Mouse (Mus musculus): ENCODE measurements around the gene Hspa8.
A peak's percentile ranks its signal among the peaks of the same experiment; 100 is the strongest.
"Not testable (repeated sequence)": the region's sequence is repeated elsewhere in the genome, so short reads cannot be mapped to it uniquely, and the experiment has no call there.

Gene Hspa8

GRCm38 (mm10) chr9:40800675-40801612 lies at the start of gene Hspa8:
Gene Hspa8 (plus strand): TSS chr9:40800984.
- DNase-seq, result peak; percentile 100

GRCm38 (mm10) chr9:40751749-40752148 lies 49.0 kb upstream of the Hspa8 start:
- DNase-seq, result peak in 1 of 2 experiments; percentile 44

GRCm38 (mm10) chr9:40756401-40756800 lies 44.4 kb upstream of the Hspa8 start:
- peak; percentile 78 to 79 for DNase-seq

- peak; percentile 81 to 82 for DNase-seq
Observed at GRCm38 (mm10) chr9:40757105-40757626, 43.6 kb upstream of the Hspa8 start.

- DNase-seq, result peak; percentile 88 to 89
Observed at GRCm38 (mm10) chr9:40757685-40758270, 43.0 kb upstream of the Hspa8 start.

- no peak for DNase-seq
Observed at GRCm38 (mm10) chr9:40762354-40762753, 38.4 kb upstream of the Hspa8 start.

GRCm38 (mm10) chr9:40764887-40765580 lies 35.8 kb upstream of the Hspa8 start:
- DNase-seq, result no peak

- no peak for DNase-seq
Observed at GRCm38 (mm10) chr9:40765581-40765940, 35.2 kb upstream of the Hspa8 start.

GRCm38 (mm10) chr9:40766058-40766605 lies 34.7 kb upstream of the Hspa8 start:
- no peak for DNase-seq

GRCm38 (mm10) chr9:40767946-40768345 lies 32.8 kb upstream of the Hspa8 start:
- no peak for DNase-seq

- peak; percentile 89 to 92 for DNase-seq
Observed at GRCm38 (mm10) chr9:40772246-40772645, 28.5 kb upstream of the Hspa8 start.

GRCm38 (mm10) chr9:40773142-40773541 lies 27.6 kb upstream of the Hspa8 start:
- not testable (repeated sequence) for DNase-seq

GRCm38 (mm10) chr9:40773869-40774268 lies 26.9 kb upstream of the Hspa8 start:
- DNase-seq, result no peak

- no peak for DNase-seq
Observed at GRCm38 (mm10) chr9:40776044-40776443, 24.7 kb upstream of the Hspa8 start.

- no peak for DNase-seq
Observed at GRCm38 (mm10) chr9:40776459-40777248, 24.1 kb upstream of the Hspa8 start.

- no peak for DNase-seq
Observed at GRCm38 (mm10) chr9:40780111-40780510, 20.7 kb upstream of the Hspa8 start.

- no peak for DNase-seq
Observed at GRCm38 (mm10) chr9:40780892-40781725, 19.7 kb upstream of the Hspa8 start.

- DNase-seq, result no peak
Observed at GRCm38 (mm10) chr9:40781726-40782581, 18.8 kb upstream of the Hspa8 start.

GRCm38 (mm10) chr9:40783641-40784373 lies 17.0 kb upstream of the Hspa8 start:
- no peak for DNase-seq
